Mouse (Mus musculus): Measurements from ENCODE around the gene Klrc2.
"Not testable (repeated sequence)": the region's sequence is repeated elsewhere in the genome, so short reads cannot be mapped to it uniquely, and the experiment has no call there.

The Klrc2 gene

GRCm38 (mm10) chr6:129660589-129660988, at the start of gene Klrc2:
Gene Klrc2 (minus strand): TSS chr6:129660689.
- DNase-seq, result not testable (repeated sequence)

- not testable (repeated sequence) for DNase-seq
Measured at GRCm38 (mm10) chr6:129691436-129691835, 30.9 kb upstream of the Klrc2 start.

- DNase-seq, result peak; percentile 1 to 2
Measured at GRCm38 (mm10) chr6:129680379-129680778, 19.9 kb upstream of the Klrc2 start.

GRCm38 (mm10) chr6:129678873-129679272, 18.4 kb upstream of the Klrc2 start, which contains the start of gene Klrc1:
Gene Klrc1 (minus strand): TSS chr6:129678973.
- no peak for DNase-seq

GRCm38 (mm10) chr6:129661301-129661700, 812 bp upstream of the Klrc2 start:
- not testable (repeated sequence) for DNase-seq

GRCm38 (mm10) chr6:129644054-129644453, 16.4 kb downstream of the Klrc2 start:
- DNase-seq, result not testable (repeated sequence)

- DNase-seq, result not testable (repeated sequence)
Measured at GRCm38 (mm10) chr6:129643237-129643636, 17.3 kb downstream of the Klrc2 start, which contains the start of gene Klrc3. Gene Klrc3 (minus strand): TSS chr6:129643337.

GRCm38 (mm10) chr6:129631046-129631445, 29.4 kb downstream of the Klrc2 start:
- not testable (repeated sequence) for DNase-seq

GRCm38 (mm10) chr6:129623735-129624134, 36.8 kb downstream of the Klrc2 start, which contains the start of gene Klrk1:
Gene Klrk1 (minus strand): TSS chr6:129623864.
- DNase-seq, result no peak

- DNase-seq, result no peak
Measured at GRCm38 (mm10) chr6:129608372-129608771, 52.1 kb downstream of the Klrc2 start.

All from cerebellum, postnatal 25 days (tissue).